Mouse (Mus musculus) hindlimb bud, embryonic 11.5 days (tissue): ENCODE results near the gene Sec14l2.
"Not testable (repeated sequence)": the region's sequence is repeated elsewhere in the genome, so short reads cannot be mapped to it uniquely, and the experiment has no call there.

Experiments
- DNase-seq: peaks from one replicate; pipeline ENCODE4 v3.0.0-alpha.2; 2012; ENCODE audit warnings: low read depth, low spot score; ENCODE audit errors: extremely low spot score

The Sec14l2 gene

GRCm38 (mm10) chr11:4134400-4134799 is 11.2 kb upstream of the Sec14l2 start:
- no peak for DNase-seq

- no peak for DNase-seq
Measured at GRCm38 (mm10) chr11:4133450-4133849, 10.2 kb upstream of the Sec14l2 start.

GRCm38 (mm10) chr11:4128461-4128860 is 5.2 kb upstream of the Sec14l2 start:
- DNase-seq = not testable (repeated sequence)

GRCm38 (mm10) chr11:4127059-4127458 is 3.8 kb upstream of the Sec14l2 start:
- DNase-seq = no peak

- DNase-seq = no peak
Measured at GRCm38 (mm10) chr11:4123922-4124321, 707 bp upstream of the Sec14l2 start.

GRCm38 (mm10) chr11:4122226-4122625 is 989 bp downstream of the Sec14l2 start:
- DNase-seq = no peak

- no peak for DNase-seq
Measured at GRCm38 (mm10) chr11:4121691-4122090, 1.5 kb downstream of the Sec14l2 start.

- DNase-seq = no peak
Measured at GRCm38 (mm10) chr11:4119635-4120034, 3.6 kb downstream of the Sec14l2 start.

GRCm38 (mm10) chr11:4118081-4118921 is 4.9 kb downstream of the Sec14l2 start:
- no peak for DNase-seq

- DNase-seq = no peak
Measured at GRCm38 (mm10) chr11:4117372-4118071, 5.7 kb downstream of the Sec14l2 start.

GRCm38 (mm10) chr11:4116458-4117141 is 6.6 kb downstream of the Sec14l2 start:
- no peak for DNase-seq

GRCm38 (mm10) chr11:4115407-4115806 is 7.8 kb downstream of the Sec14l2 start:
- no peak for DNase-seq

GRCm38 (mm10) chr11:4114541-4114940 is 8.7 kb downstream of the Sec14l2 start:
- DNase-seq = not testable (repeated sequence)

GRCm38 (mm10) chr11:4113970-4114369 is 9.2 kb downstream of the Sec14l2 start:
- no peak for DNase-seq

GRCm38 (mm10) chr11:4113496-4113895 is 9.7 kb downstream of the Sec14l2 start:
- DNase-seq = no peak

- DNase-seq = no peak
Measured at GRCm38 (mm10) chr11:4112861-4113260, 10.4 kb downstream of the Sec14l2 start.

GRCm38 (mm10) chr11:4112033-4112432 is 11.2 kb downstream of the Sec14l2 start:
- DNase-seq = no peak

GRCm38 (mm10) chr11:4108691-4109090 is 14.5 kb downstream of the Sec14l2 start:
- DNase-seq = no peak

GRCm38 (mm10) chr11:4107901-4108300 is 15.3 kb downstream of the Sec14l2 start:
- DNase-seq = not testable (repeated sequence)

- DNase-seq = no peak
Measured at GRCm38 (mm10) chr11:4105444-4105843, 17.8 kb downstream of the Sec14l2 start.

GRCm38 (mm10) chr11:4104989-4105388 is 18.2 kb downstream of the Sec14l2 start:
- no peak for DNase-seq

- DNase-seq = no peak
Measured at GRCm38 (mm10) chr11:4103522-4103921, 19.7 kb downstream of the Sec14l2 start.
